Comparison of ENCODE assay signal across 8 mouse cellular contexts in the genomic region with DNA sequence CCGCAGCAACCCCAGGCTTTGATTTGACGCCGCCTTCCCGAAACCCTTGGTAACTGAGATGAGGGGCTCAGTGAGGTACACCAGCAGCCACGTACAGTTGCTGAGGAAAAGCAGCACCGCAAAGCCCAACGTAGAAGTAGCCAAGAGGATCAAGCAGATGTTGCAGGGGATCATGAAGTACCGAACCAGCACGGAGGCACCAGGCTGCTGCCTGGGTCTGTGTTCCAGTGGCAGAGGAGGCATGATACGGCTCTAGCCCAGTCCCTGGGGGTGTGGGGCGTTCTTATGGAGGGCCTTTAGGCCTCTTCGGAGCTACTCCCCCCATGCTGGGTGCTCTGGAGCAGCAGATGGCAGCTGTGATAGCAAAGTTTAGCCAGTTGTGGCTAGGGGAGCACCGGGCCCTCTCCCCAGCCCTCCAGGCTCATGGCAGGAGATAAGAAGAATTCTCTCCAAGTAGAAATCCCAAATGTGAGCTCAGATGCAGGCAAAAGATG. TPM values are rescaled to one million over a fixed set of nuclear protein-coding genes. Genes with fewer than 3 reads are reported as not detected.
DNase-seq lines count a peak whose midpoint lies in the region; ATAC-seq and TF ChIP-seq lines count a peak whose summit lies in the region.

No protein-coding gene starts in this region.

- H3K36me3 ChIP-seq in lung, embryonic 15.5 days = peaks cover 24% of the 10 kb centered on the region; the same call in 1 of the 2 replicates
- H3K36me3 ChIP-seq in liver, embryonic 12.5 days = peaks cover 13% of the 10 kb centered on the region; the same call in 1 of the 2 replicates
- peaks cover 14% of the 10 kb centered on the region for H3K36me3 ChIP-seq in stomach, embryonic 15.5 days

- TF ChIP-seq POLR2A in cerebellum, adult 2 months (IDR thresholded peaks at IDR 0.05; ENCODE audit: borderline replicate concordance, insufficient read depth, low read length) = no peak

- H3K4me3 ChIP-seq in cerebellum, adult 2 months (replicated peaks; ENCODE audit: insufficient read depth, low read depth, low read length) = peak overlapping the region; percentile 51
- H3K4me3 ChIP-seq in lung, embryonic 15.5 days = peak overlapping the region; percentile 23
- peak overlapping the region; percentile 44 for H3K4me3 ChIP-seq in liver, embryonic 12.5 days
- H3K4me3 ChIP-seq in stomach, embryonic 15.5 days (replicated peaks) = 0 out of 2 replicates have a peak overlapping the region, but pooled peaks have one; percentile 3

- ATAC-seq in lung, embryonic 15.5 days (ENCODE audit: borderline replicate concordance, extremely low read depth, low FRiP score, low TSS enrichment) = no peak
- peak; percentile 85 for ATAC-seq in liver, embryonic 12.5 days
- no peak for ATAC-seq in stomach, embryonic 15.5 days (ENCODE audit: insufficient read depth, low FRiP score, low read depth)
- ATAC-seq in monocyte, adult 5-6 weeks (replicated peaks; ENCODE audit: insufficient number of reproducible peaks, low FRiP score, low TSS enrichment, poor library complexity, severe bottlenecking) = no peak

- H3K9me3 ChIP-seq in lung, embryonic 15.5 days = no peaks in the 10 kb centered on the region
- no peaks in the 10 kb centered on the region for H3K9me3 ChIP-seq in liver, embryonic 12.5 days (replicated peaks)
- H3K9me3 ChIP-seq in stomach, embryonic 15.5 days = no peaks in the 10 kb centered on the region

- TF ChIP-seq CTCF in cerebellum, adult 2 months (IDR thresholded peaks at IDR 0.05; ENCODE audit: borderline replicate concordance, insufficient read depth, low read depth, low read length) = no peak

- H3K4me2 ChIP-seq in lung, embryonic 15.5 days = 0 out of 2 replicates have a peak overlapping the region, but pooled peaks have one; percentile 36
- peak overlapping the region; percentile 70 for H3K4me2 ChIP-seq in liver, embryonic 12.5 days
- peak overlapping the region; percentile 33; the same call in 1 of the 2 replicates for H3K4me2 ChIP-seq in stomach, embryonic 15.5 days

- WGBS in cerebellum, adult 2 months = 68% methylated on average over 13 of the region's 13 CpGs
- WGBS in lung, embryonic 15.5 days = 83% methylated on average over 13 of the region's 13 CpGs
- 46% methylated on average over 13 of the region's 13 CpGs for WGBS in liver, embryonic 12.5 days (ENCODE audit: insufficient replicate concordance)
- 81% methylated on average over 13 of the region's 13 CpGs for WGBS in stomach, embryonic 15.5 days

- no peak overlapping the region for H3K27ac ChIP-seq in cerebellum, adult 2 months (ENCODE audit: insufficient read depth, low read length)
- H3K27ac ChIP-seq in lung, embryonic 15.5 days = no peak overlapping the region
- H3K27ac ChIP-seq in liver, embryonic 12.5 days = peak overlapping the region; percentile 31
- H3K27ac ChIP-seq in stomach, embryonic 15.5 days = no peak overlapping the region

- H3K4me1 ChIP-seq in cerebellum, adult 2 months (ENCODE audit: control insufficient read depth, insufficient read depth, low read length) = peaks cover 5% of the 10 kb centered on the region; the same call in 1 of the 2 replicates
- H3K4me1 ChIP-seq in lung, embryonic 15.5 days = peaks cover 33% of the 10 kb centered on the region
- peaks cover 76% of the 10 kb centered on the region for H3K4me1 ChIP-seq in liver, embryonic 12.5 days
- peaks cover 25% of the 10 kb centered on the region for H3K4me1 ChIP-seq in stomach, embryonic 15.5 days

- no peaks in the 10 kb centered on the region for H3K27me3 ChIP-seq in cerebellum, adult 2 months (ENCODE audit: control insufficient read depth, insufficient read depth, low read length)
- no peaks in the 10 kb centered on the region for H3K27me3 ChIP-seq in lung, embryonic 15.5 days
- peaks cover 11% of the 10 kb centered on the region; the same call in 1 of the 2 replicates for H3K27me3 ChIP-seq in liver, embryonic 12.5 days (replicated peaks)
- H3K27me3 ChIP-seq in stomach, embryonic 15.5 days (replicated peaks) = no peaks in the 10 kb centered on the region

- DNase-seq in cerebellum, adult 2 months = peak in 1 of 2 experiments; percentile 27
- no peak for DNase-seq in cerebellum, adult 8-10 months
- no peak for DNase-seq in lung, postnatal 14 days
- DNase-seq in right cerebral cortex, postnatal 14 days = no peak

- H3K9ac ChIP-seq in lung, embryonic 15.5 days = 0 out of 2 replicates have a peak overlapping the region, but pooled peaks have one; percentile 3
- H3K9ac ChIP-seq in liver, embryonic 12.5 days = peak overlapping the region; percentile 68
- H3K9ac ChIP-seq in stomach, embryonic 15.5 days = no peak overlapping the region

RNA-seq across cellular contexts. Expression of gene Agrn, which starts 11.8 kb away (rescaled TPM):
- polyA plus RNA-seq in cerebellum, adult 2 months (2012; rRNA removed) = 109 and 111 TPM in 2 replicates
- 75.6 and 77.0 TPM in 2 replicates for polyA plus RNA-seq in lung, embryonic 15.5 days (2015; fragmentation: Nextera tagmentation; extraction: Ambion mirVana)
- 16.1 and 17.8 TPM in 2 replicates for polyA plus RNA-seq in liver, embryonic 12.5 days (2016; fragmentation: Nextera tagmentation; extraction: Ambion mirVana)
- polyA plus RNA-seq in stomach, embryonic 15.5 days (2015; fragmentation: Nextera tagmentation; extraction: Ambion mirVana) = 61.7 and 67.8 TPM in 2 replicates
- total RNA-seq in monocyte, adult 5-6 weeks (2017) = 1.4 to 8.4 TPM (median 2.7 TPM) in 3 replicates

RNA-seq across cellular contexts. Expression of gene Isg15, which starts 15.1 kb away (rescaled TPM):
- 3.5 and 4.8 TPM in 2 replicates for polyA plus RNA-seq in cerebellum, adult 2 months (2012; rRNA removed)
- polyA plus RNA-seq in lung, embryonic 15.5 days (2015; fragmentation: Nextera tagmentation; extraction: Ambion mirVana) = 2.1 and 3.1 TPM in 2 replicates
- 2.6 and 3.2 TPM in 2 replicates for polyA plus RNA-seq in liver, embryonic 12.5 days (2016; fragmentation: Nextera tagmentation; extraction: Ambion mirVana)
- 3.2 and 4.8 TPM in 2 replicates for polyA plus RNA-seq in stomach, embryonic 15.5 days (2015; fragmentation: Nextera tagmentation; extraction: Ambion mirVana)
- total RNA-seq in monocyte, adult 5-6 weeks (2017) = 1.9 to 9.6 TPM (median 2.4 TPM) in 3 replicates

RNA-seq across cellular contexts. Expression of gene AW011738, which starts 17.6 kb away (rescaled TPM):
- 6.6 and 6.8 TPM in 2 replicates for polyA plus RNA-seq in cerebellum, adult 2 months (2012; rRNA removed)
- 2.7 and 3.5 TPM in 2 replicates for polyA plus RNA-seq in lung, embryonic 15.5 days (2015; fragmentation: Nextera tagmentation; extraction: Ambion mirVana)
- 1.3 and 1.4 TPM in 2 replicates for polyA plus RNA-seq in liver, embryonic 12.5 days (2016; fragmentation: Nextera tagmentation; extraction: Ambion mirVana)
- polyA plus RNA-seq in stomach, embryonic 15.5 days (2015; fragmentation: Nextera tagmentation; extraction: Ambion mirVana) = 3.0 TPM in 2 replicates
- total RNA-seq in monocyte, adult 5-6 weeks (2017) = 2.6 to 12.3 TPM (median 3.3 TPM) in 3 replicates

RNA-seq across cellular contexts. Expression of gene Perm1, which starts 30.2 kb away (rescaled TPM):
- polyA plus RNA-seq in cerebellum, adult 2 months (2012; rRNA removed) = 1.3 and 1.4 TPM in 2 replicates
- 0.49 and 0.55 TPM in 2 replicates for polyA plus RNA-seq in lung, embryonic 15.5 days (2015; fragmentation: Nextera tagmentation; extraction: Ambion mirVana)
- 0.12 TPM in 2 replicates for polyA plus RNA-seq in liver, embryonic 12.5 days (2016; fragmentation: Nextera tagmentation; extraction: Ambion mirVana)
- polyA plus RNA-seq in stomach, embryonic 15.5 days (2015; fragmentation: Nextera tagmentation; extraction: Ambion mirVana) = 0.61 and 0.99 TPM in 2 replicates
- 0.19 to 0.48 TPM in 2 of 3 replicates, not detected in the other for total RNA-seq in monocyte, adult 5-6 weeks (2017)

RNA-seq across cellular contexts. Expression of gene Plekhn1, which starts 49.2 kb away (rescaled TPM):
- 93.4 and 101 TPM in 2 replicates for polyA plus RNA-seq in cerebellum, adult 2 months (2012; rRNA removed)
- 19.0 and 21.1 TPM in 2 replicates for polyA plus RNA-seq in lung, embryonic 15.5 days (2015; fragmentation: Nextera tagmentation; extraction: Ambion mirVana)
- polyA plus RNA-seq in liver, embryonic 12.5 days (2016; fragmentation: Nextera tagmentation; extraction: Ambion mirVana) = 7.2 TPM in 2 replicates
- polyA plus RNA-seq in stomach, embryonic 15.5 days (2015; fragmentation: Nextera tagmentation; extraction: Ambion mirVana) = 20.0 and 22.1 TPM in 2 replicates
- 4.3 to 17.1 TPM (median 16.9 TPM) in 3 replicates for total RNA-seq in monocyte, adult 5-6 weeks (2017)
